Mouse (Mus musculus) 416B (cell line): ENCODE measurements around the gene Olfr584.

Experiments
- DNase-seq: peaks from one replicate; pipeline ENCODE4 v3.0.0; 2011; ENCODE audit warnings: low read depth

The Olfr584 gene

DNA sequence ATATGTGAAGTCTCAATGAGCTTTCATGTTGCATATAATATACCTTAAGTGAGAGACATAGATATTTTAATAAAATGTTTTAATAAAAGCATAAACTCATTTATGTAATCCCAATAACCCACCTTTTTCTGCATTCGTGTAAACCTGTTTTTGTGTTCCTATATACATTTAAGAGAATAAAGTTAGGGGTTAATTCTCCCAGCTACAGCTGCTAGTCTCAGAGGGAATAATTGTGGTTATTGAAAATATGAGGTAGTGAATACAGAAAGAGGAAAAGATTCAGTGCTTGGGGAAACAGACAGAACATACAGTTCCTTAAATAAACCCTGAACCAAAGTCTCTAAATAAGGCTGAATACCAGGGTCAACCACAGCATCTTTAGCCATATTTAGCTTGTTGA is at the start of gene Olfr584:
TSS of gene Olfr584 (plus strand) at position 301 of the 400 bp plus-strand sequence.
- DNase-seq, result no peak

DNA sequence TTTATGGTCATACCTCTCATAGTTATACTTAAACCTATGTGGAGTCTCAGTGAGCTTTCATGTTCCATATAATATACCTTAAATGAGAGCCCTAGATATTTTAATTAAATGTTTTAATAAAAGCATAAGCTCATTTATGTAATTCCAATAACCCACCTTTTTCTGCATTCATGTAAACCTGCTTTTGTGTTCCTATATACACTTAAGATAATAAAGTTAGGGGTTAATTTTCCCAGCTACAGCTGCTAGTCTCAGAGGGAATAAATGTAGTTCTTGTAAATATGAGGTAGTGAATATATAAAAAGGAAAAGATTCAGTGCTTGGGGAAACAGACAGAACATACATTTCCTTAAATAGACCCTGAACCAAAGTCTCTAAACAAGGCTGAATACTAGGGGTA is 44.0 kb upstream of the Olfr584 start, which contains the start of gene Olfr582:
TSS of gene Olfr582 (plus strand) at position 301 of the 400 bp plus-strand sequence.
- no peak for DNase-seq

DNA sequence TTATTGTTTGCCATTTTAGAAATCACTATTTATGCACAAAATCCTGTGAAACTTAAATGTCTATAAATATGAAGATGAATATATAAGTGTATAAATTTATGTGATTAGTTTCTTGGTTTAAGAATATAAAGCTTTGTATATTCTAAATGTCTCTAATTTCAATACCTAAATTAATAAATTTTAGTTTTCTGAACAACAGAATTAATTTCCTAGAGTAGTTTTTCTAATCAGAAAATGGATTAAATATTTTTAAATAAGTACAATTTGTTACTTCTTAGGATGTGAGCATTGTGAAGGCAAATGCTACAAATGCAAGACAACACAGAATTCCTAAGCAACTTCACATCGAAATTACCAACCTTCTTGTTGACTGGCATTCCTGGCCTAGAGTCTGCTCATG is 30.7 kb upstream of the Olfr584 start, which contains the start of gene Olfr583:
TSS of gene Olfr583 (plus strand) at position 301 of the 400 bp plus-strand sequence.
- DNase-seq, result no peak

DNA sequence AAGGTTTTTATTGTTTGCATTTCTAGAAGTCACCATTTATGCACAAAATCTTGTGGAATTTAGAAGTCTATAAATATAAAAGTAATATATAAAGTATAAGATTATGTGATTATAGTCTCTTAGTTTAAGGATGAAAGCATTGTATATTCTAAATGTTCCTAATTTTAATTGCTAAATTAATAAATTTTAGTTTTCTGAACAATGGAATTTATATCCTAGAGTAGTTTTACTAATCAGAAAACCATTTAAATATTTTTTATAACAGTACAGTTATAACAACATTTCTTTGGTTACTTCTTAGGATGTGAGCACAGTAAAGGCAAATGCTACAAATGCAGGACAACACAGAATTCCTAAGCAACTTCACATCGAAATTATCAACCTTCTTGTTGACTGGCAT is 15.7 kb downstream of the Olfr584 start, which contains the start of gene Olfr585:
TSS of gene Olfr585 (plus strand) at position 301 of the 400 bp plus-strand sequence.
- no peak for DNase-seq

DNA sequence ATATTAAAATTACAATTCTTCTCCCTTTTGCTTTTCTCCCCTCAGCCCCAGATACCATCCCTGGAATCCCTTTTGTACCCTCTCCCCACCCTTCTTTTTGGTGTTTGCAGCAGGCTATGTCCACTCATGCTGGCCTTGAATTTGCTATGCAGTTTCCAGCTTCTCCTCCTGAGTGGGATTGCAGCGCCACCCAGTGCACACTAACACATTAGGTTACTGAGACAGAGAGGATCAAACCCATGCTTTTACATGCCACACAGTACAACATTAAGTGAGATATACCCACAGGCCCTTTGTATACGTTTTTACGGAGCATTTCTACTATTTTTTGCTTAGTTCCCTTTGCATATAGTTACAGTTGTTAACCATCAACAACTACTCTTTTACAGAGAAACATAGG is 37.7 kb downstream of the Olfr584 start:
- peak; percentile 45 for DNase-seq

DNA sequence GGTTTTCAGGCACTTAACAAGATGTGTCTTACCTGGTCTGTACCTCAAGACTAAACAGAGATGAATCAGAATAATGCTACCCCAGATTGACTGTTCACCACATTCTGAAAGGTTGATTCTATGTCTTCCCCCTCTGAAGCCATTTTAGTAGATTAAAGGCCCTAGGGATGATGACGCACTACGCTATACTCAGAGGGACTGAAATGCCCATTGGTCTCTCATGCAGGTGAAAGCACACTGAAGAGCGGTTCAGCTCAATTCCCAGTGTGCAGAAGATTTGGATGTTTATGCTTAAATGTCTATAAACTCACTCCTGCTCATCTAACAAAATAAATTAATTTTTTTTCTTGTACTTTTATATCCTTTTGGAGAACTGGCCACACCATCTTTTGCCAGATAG is 43.9 kb downstream of the Olfr584 start, which contains the start of gene Olfr586:
TSS of gene Olfr586 (minus strand) at position 101 of the 400 bp plus-strand sequence.
- no peak for DNase-seq
